Mouse (Mus musculus) kidney, adult 18-20 months (tissue): ENCODE measurements around the gene Serpinb6a.
A peak's percentile ranks its signal among the peaks of the same experiment; 100 is the strongest.

Source experiments
- DNase-seq: peaks from one replicate; pipeline ENCODE4 v3.0.0; 2021

Gene Serpinb6a

GRCm38 (mm10) chr13:34002058-34003006 lies at the start of gene Serpinb6a, which contains the start of gene Ripk1:
Gene Serpinb6a (minus strand): TSS chr13:34002794.
Gene Ripk1 (plus strand): TSS chr13:34002363.
- peak; percentile 93 for DNase-seq

GRCm38 (mm10) chr13:34051692-34052091 lies 49.1 kb upstream of the Serpinb6a start:
- no peak for DNase-seq

GRCm38 (mm10) chr13:34050479-34050878 lies 47.9 kb upstream of the Serpinb6a start:
- DNase-seq = no peak

GRCm38 (mm10) chr13:34047526-34047925 lies 44.9 kb upstream of the Serpinb6a start:
- DNase-seq = no peak

- peak; percentile 87 for DNase-seq
Measured at GRCm38 (mm10) chr13:34046421-34047012, 43.9 kb upstream of the Serpinb6a start.

- DNase-seq = peak; percentile 56
Measured at GRCm38 (mm10) chr13:34045511-34046249, 43.1 kb upstream of the Serpinb6a start.

- no peak for DNase-seq
Measured at GRCm38 (mm10) chr13:34043716-34044393, 41.3 kb upstream of the Serpinb6a start.

GRCm38 (mm10) chr13:34040091-34040490 lies 37.5 kb upstream of the Serpinb6a start:
- no peak for DNase-seq

GRCm38 (mm10) chr13:34038901-34039341 lies 36.3 kb upstream of the Serpinb6a start:
- DNase-seq = peak; percentile 65

- no peak for DNase-seq
Measured at GRCm38 (mm10) chr13:34038056-34038432, 35.5 kb upstream of the Serpinb6a start.

GRCm38 (mm10) chr13:34037172-34038055 lies 34.8 kb upstream of the Serpinb6a start, which contains the start of gene Bphl:
Gene Bphl (plus strand): TSS chr13:34037597.
- peak; percentile 95 for DNase-seq

GRCm38 (mm10) chr13:34036726-34037125 lies 34.1 kb upstream of the Serpinb6a start:
- DNase-seq = no peak

- no peak for DNase-seq
Measured at GRCm38 (mm10) chr13:34035424-34035823, 32.8 kb upstream of the Serpinb6a start.

GRCm38 (mm10) chr13:34032041-34032440 lies 29.4 kb upstream of the Serpinb6a start:
- no peak for DNase-seq

- DNase-seq = no peak
Measured at GRCm38 (mm10) chr13:34021998-34022397, 19.4 kb upstream of the Serpinb6a start.

- DNase-seq = no peak
Measured at GRCm38 (mm10) chr13:34018521-34018920, 15.9 kb upstream of the Serpinb6a start.

GRCm38 (mm10) chr13:34016927-34017569 lies 14.5 kb upstream of the Serpinb6a start:
- DNase-seq = no peak

GRCm38 (mm10) chr13:34007234-34007633 lies 4.6 kb upstream of the Serpinb6a start:
- DNase-seq = no peak

- DNase-seq = no peak
Measured at GRCm38 (mm10) chr13:34003058-34003457, 464 bp upstream of the Serpinb6a start.

- DNase-seq = peak; percentile 81
Measured at GRCm38 (mm10) chr13:33995197-33995596, 7.4 kb downstream of the Serpinb6a start.

GRCm38 (mm10) chr13:33989625-33990024 lies 13.0 kb downstream of the Serpinb6a start:
- no peak for DNase-seq
